Mouse (Mus musculus) adrenal gland, postnatal 0 days (tissue): ENCODE measurements around the gene Slc8a1. TPM values are rescaled to one million over a fixed set of nuclear protein-coding genes. Genes with fewer than 3 reads are reported as not detected.

ENCODE experiments used
- polyA plus RNA-seq: library from polyadenylated mRNA; unstranded; fragments of >200 nt; fragmentation: Nextera tagmentation; extraction: Ambion mirVana; gene quantifications from 2 replicates; pipeline ENCODE4 v1.2.1, GENCODE M21; 2015

Gene Slc8a1
- polyA plus RNA-seq: 4.6 and 5.8 TPM in 2 replicates

DNA sequence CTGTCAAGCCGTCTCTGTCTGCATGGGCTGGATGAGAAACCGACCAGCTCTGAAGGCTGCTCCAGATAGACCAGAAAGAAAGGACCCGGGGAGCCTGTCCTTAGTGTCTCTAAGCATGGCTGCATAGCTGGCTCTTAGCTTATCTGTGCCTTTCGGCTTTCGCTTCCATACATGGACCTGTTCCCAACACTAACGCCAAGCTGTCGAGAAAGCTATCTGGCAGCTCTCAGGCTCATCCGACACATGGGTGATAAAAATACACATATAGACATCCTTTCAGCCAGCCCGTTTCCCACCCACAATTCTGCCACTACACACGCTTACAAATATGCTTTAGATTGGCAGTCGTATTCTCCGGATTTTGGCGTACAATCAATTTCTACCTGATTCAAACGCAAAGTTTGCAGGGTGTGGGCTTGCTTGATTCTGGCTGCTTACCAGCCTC is at the start of gene Slc8a1:
Gene Slc8a1 (minus strand): TSS at position 67 of the 445 bp plus-strand sequence.

GRCm38 (mm10) chr17:81441463-81441862 is 296.7 kb downstream of the Slc8a1 start, which contains the start of gene Gm11096:
Gene Gm11096 (plus strand): TSS chr17:81441763.

